Mouse (Mus musculus): ENCODE measurements around the gene Gm32802. TPM values are rescaled to one million over a fixed set of nuclear protein-coding genes. Genes with fewer than 3 reads are reported as not detected.
"Not testable (repeated sequence)": the region's sequence is repeated elsewhere in the genome, so short reads cannot be mapped to it uniquely, and the experiment has no call there.

Gene Gm32802
- polyA plus RNA-seq, 1 experiment from 2014 or later = not detected

- H3K9ac ChIP-seq (ENCODE audit: low read depth, low read length); H3K27ac ChIP-seq (ENCODE audit: low read length); H3K4me3 ChIP-seq (ENCODE audit: low read depth, low read length); H3K4me1 ChIP-seq (ENCODE audit: control insufficient read depth, low read depth, low read length); H3K36me3 ChIP-seq (ENCODE audit: control insufficient read depth, insufficient read depth); H3K4me2 ChIP-seq (ENCODE audit: low read depth, low read length); ATAC-seq (ENCODE audit: low read depth); H3K9me3 ChIP-seq (replicated peaks; ENCODE audit: control insufficient read depth, low read length); H3K27me3 ChIP-seq (ENCODE audit: control insufficient read depth, insufficient read depth, low read depth, low read length): not testable (repeated sequence)
- no CpG with 5 or more reads among the region's 4 CpGs for WGBS (ENCODE audit: insufficient replicate concordance)
Observed at GRCm38 (mm10) chr10:118278069-118278468, 19.6 kb downstream of the Gm32802 start.

- not testable (repeated sequence) for ATAC-seq (ENCODE audit: low read depth); H3K4me3 ChIP-seq (ENCODE audit: low read depth, low read length); H3K4me2 ChIP-seq (ENCODE audit: low read depth, low read length); H3K36me3 ChIP-seq (ENCODE audit: control insufficient read depth, insufficient read depth); H3K9me3 ChIP-seq (replicated peaks; ENCODE audit: control insufficient read depth, low read length); H3K27ac ChIP-seq (ENCODE audit: low read length); H3K4me1 ChIP-seq (ENCODE audit: control insufficient read depth, low read depth, low read length); H3K9ac ChIP-seq (ENCODE audit: low read depth, low read length); H3K27me3 ChIP-seq (ENCODE audit: control insufficient read depth, insufficient read depth, low read depth, low read length)
- 65% methylated on average over 7 of the region's 7 CpGs for WGBS (ENCODE audit: insufficient replicate concordance)
Observed at GRCm38 (mm10) chr10:118282565-118282964, 24.1 kb downstream of the Gm32802 start.

GRCm38 (mm10) chr10:118283016-118283415 lies 24.5 kb downstream of the Gm32802 start:
- H3K9me3 ChIP-seq (replicated peaks; ENCODE audit: control insufficient read depth, low read length) = not testable (repeated sequence)

GRCm38 (mm10) chr10:118294938-118295337 lies 36.5 kb downstream of the Gm32802 start, which contains the start of gene Iltifb:
Iltifb (minus strand) TSS chr10:118295038.
- ATAC-seq (ENCODE audit: low read depth) = no peak

More at GRCm38 (mm10) chr10:118283016-118283415, 24.5 kb downstream of the Gm32802 start:
- H3K4me3 ChIP-seq (ENCODE audit: low read depth, low read length); H3K27ac ChIP-seq (ENCODE audit: low read length); H3K27me3 ChIP-seq (ENCODE audit: control insufficient read depth, insufficient read depth, low read depth, low read length); H3K4me1 ChIP-seq (ENCODE audit: control insufficient read depth, low read depth, low read length); H3K4me2 ChIP-seq (ENCODE audit: low read depth, low read length); H3K9ac ChIP-seq (ENCODE audit: low read depth, low read length); ATAC-seq (ENCODE audit: low read depth); H3K36me3 ChIP-seq (ENCODE audit: control insufficient read depth, insufficient read depth): not testable (repeated sequence)
- 17% methylated on average over 1 of the region's 5 CpGs for WGBS (ENCODE audit: insufficient replicate concordance)

GRCm38 (mm10) chr10:118302133-118302532 lies 43.6 kb downstream of the Gm32802 start:
- not testable (repeated sequence) for H3K36me3 ChIP-seq (ENCODE audit: control insufficient read depth, insufficient read depth); H3K4me1 ChIP-seq (ENCODE audit: control insufficient read depth, low read depth, low read length); H3K9ac ChIP-seq (ENCODE audit: low read depth, low read length); H3K9me3 ChIP-seq (replicated peaks; ENCODE audit: control insufficient read depth, low read length); H3K4me2 ChIP-seq (ENCODE audit: low read depth, low read length); H3K4me3 ChIP-seq (ENCODE audit: low read depth, low read length); H3K27ac ChIP-seq (ENCODE audit: low read length); ATAC-seq (ENCODE audit: low read depth); H3K27me3 ChIP-seq (ENCODE audit: control insufficient read depth, insufficient read depth, low read depth, low read length)
- WGBS (ENCODE audit: insufficient replicate concordance) = 19% methylated on average over 2 of the region's 2 CpGs

More at GRCm38 (mm10) chr10:118294938-118295337, 36.5 kb downstream of the Gm32802 start, which contains the start of gene Iltifb:
- Histone ChIP-seq H3K36me3 (ENCODE audit: control insufficient read depth, insufficient read depth) (no peaks in the 10 kb centered on the region), H3K27ac (ENCODE audit: low read length) (no peak within 1 kb of the TSS), H3K4me3 (ENCODE audit: low read depth, low read length) (no peak within 1 kb of the TSS), H3K4me2 (ENCODE audit: low read depth, low read length) (no peak within 1 kb of the TSS), H3K27me3 (ENCODE audit: control insufficient read depth, insufficient read depth, low read depth, low read length) (no peaks in the 10 kb centered on the region), H3K9me3 (replicated peaks; ENCODE audit: control insufficient read depth, low read length) (no peaks in the 10 kb centered on the region), H3K4me1 (ENCODE audit: control insufficient read depth, low read depth, low read length) (no peaks in the 10 kb centered on the region), H3K9ac (ENCODE audit: low read depth, low read length) (no peak within 1 kb of the TSS)
- 76% methylated on average over 6 of the region's 6 CpGs for WGBS (ENCODE audit: insufficient replicate concordance)

Other genes with a start within 250 kb of the Gm32802 start
- gene Mdm1, start 116.9 kb upstream of the Gm32802 start, polyA plus RNA-seq (2015; fragmentation: Nextera tagmentation; extraction: Ambion mirVana) = 5.9 and 6.0 TPM in 2 replicates
- gene Il22, start 53.7 kb upstream of the Gm32802 start, polyA plus RNA-seq (2015; fragmentation: Nextera tagmentation; extraction: Ambion mirVana) = not detected in 2 replicates
- gene Gm32717, start 17.9 kb upstream of the Gm32802 start, polyA plus RNA-seq (2015; fragmentation: Nextera tagmentation; extraction: Ambion mirVana) = not detected in 2 replicates
- not detected in 2 replicates for gene Iltifb, start 36.4 kb downstream of the Gm32802 start, polyA plus RNA-seq (2015; fragmentation: Nextera tagmentation; extraction: Ambion mirVana)
- gene Gm9040, start 68.3 kb downstream of the Gm32802 start, polyA plus RNA-seq (2015; fragmentation: Nextera tagmentation; extraction: Ambion mirVana) = not detected in 2 replicates
- not detected in 2 replicates for gene Gm9044, start 73.7 kb downstream of the Gm32802 start, polyA plus RNA-seq (2015; fragmentation: Nextera tagmentation; extraction: Ambion mirVana)
- not detected in 2 replicates for gene Gm9045, start 79.1 kb downstream of the Gm32802 start, polyA plus RNA-seq (2015; fragmentation: Nextera tagmentation; extraction: Ambion mirVana)
- gene Gm9046, start 84.6 kb downstream of the Gm32802 start, polyA plus RNA-seq (2015; fragmentation: Nextera tagmentation; extraction: Ambion mirVana) = not detected in 2 replicates
- gene Gm9048, start 90.0 kb downstream of the Gm32802 start, polyA plus RNA-seq (2015; fragmentation: Nextera tagmentation; extraction: Ambion mirVana) = not detected in 2 replicates
- gene Gm9049, start 95.4 kb downstream of the Gm32802 start, polyA plus RNA-seq (2015; fragmentation: Nextera tagmentation; extraction: Ambion mirVana) = not detected in 2 replicates
- not detected in 2 replicates for gene Ifng, start 182.4 kb downstream of the Gm32802 start, polyA plus RNA-seq (2015; fragmentation: Nextera tagmentation; extraction: Ambion mirVana)

All from liver, embryonic 16.5 days (tissue).